Mouse (Mus musculus): ENCODE results near the gene Lgals1.

DNA sequence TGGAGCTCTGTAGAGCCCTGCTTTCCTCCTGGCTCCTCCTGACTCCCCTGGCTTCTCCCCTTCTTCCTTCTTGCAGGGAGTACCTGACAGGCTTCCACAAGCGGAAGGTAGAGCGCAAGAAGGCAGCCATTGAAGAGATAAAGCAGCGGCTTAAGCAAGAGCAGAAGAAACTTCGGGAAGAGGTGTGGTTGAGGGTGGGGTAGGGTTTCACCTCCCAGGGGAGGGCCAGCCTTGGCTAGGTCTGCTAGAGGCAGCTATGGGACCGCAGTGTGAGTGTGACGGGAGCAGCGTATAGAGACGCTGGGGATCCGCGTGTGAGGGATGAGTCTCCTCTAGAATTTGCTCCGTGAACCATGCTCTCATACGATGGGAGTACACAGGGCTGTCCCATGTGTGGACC lies 9.9 kb downstream of the Lgals1 start:
- TF ChIP-seq MAFK (IDR thresholded peaks at IDR 0.05; ENCODE audit: insufficient replicate concordance, low read length) (no peak), MAX (IDR thresholded peaks at IDR 0.05; ENCODE audit: low read length) (no peak), CTCF (conservative IDR thresholded peaks at IDR 0.05 in 1 of 2, IDR thresholded peaks at IDR 0.05 in 1 of 2; ENCODE audit: low read depth in 2 of 2, low read length in 2 of 2) (no peak), TCF12 (IDR thresholded peaks at IDR 0.05; ENCODE audit: low read depth, low read length) (no peak), NELFE (IDR thresholded peaks at IDR 0.05; ENCODE audit: low read depth, low read length) (no peak), POLR2A (IDR thresholded peaks at IDR 0.05; ENCODE audit: low read depth, low read length) (no peak), POLR2AphosphoS2 (IDR thresholded peaks at IDR 0.05; ENCODE audit: low read depth, low read length) (no peak), RAD21 (IDR thresholded peaks at IDR 0.05; ENCODE audit: low read depth, low read length) (no peak), KAT2A (IDR thresholded peaks at IDR 0.05; ENCODE audit: insufficient replicate concordance, low read length) (no peak), CHD2 (IDR thresholded peaks at IDR 0.05; ENCODE audit: low read length) (no peak), USF1 (IDR thresholded peaks at IDR 0.05; ENCODE audit: low read depth, low read length) (no peak)

Data from CH12.LX (cell line).